Mouse (Mus musculus): Measurements from ENCODE around the gene Adamts9. TPM values are rescaled to one million over a fixed set of nuclear protein-coding genes. Genes with fewer than 3 reads are reported as not detected.
A peak's percentile ranks its signal among the peaks of the same experiment; 100 is the strongest.

Adamts9 gene
- total RNA-seq, 2 experiments from 2014 or later, result 47.3 to 52.0 TPM

DNA sequence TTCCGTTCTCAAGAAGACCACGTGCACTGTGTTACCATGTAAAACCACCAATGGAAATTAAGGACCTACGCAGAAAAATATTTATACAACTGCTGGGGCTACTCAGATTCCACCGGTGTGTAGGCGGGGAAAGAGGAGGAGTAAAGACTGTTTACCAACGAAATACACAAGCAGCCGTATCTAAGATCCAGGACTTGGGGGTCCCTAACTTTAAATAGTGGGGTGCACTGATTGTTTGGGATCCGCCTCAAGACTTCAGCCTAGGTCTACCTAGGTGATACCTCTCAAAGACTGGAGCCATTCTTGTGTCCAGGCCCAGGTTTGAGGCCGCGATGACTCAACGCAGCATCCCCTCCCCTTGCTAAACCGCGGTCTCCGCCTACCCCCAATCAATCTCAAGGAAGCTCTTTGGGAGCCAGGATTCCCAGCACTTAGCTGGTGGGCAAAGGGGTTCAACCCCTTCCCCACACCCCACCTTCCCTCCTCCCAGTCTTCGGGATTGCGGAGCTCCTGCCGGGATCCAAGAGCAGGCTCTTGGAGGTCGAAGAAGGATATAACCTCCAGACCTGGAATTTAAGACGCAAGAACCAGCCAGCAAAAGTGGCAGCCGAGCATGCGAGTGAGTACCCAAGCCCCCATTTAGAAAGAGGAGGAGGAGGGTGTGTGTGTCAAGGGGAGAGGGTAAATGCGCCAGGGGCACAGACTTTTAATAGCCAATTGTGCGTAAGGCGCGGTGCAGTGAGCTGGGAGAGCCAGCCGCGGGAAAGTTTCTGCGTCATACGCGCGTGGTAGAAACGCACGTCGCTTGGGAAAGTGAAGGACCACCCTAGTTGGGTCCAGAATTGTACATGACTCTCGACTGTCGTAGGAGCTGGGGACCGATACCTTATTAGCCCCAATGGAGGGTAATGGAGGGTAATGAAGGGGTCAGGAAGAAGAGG, 2.8 kb downstream of the Adamts9 start:
- peak in 1 of 2 experiments; percentile 10 for DNase-seq (ENCODE audit: low spot score in 2 of 2)

DNA sequence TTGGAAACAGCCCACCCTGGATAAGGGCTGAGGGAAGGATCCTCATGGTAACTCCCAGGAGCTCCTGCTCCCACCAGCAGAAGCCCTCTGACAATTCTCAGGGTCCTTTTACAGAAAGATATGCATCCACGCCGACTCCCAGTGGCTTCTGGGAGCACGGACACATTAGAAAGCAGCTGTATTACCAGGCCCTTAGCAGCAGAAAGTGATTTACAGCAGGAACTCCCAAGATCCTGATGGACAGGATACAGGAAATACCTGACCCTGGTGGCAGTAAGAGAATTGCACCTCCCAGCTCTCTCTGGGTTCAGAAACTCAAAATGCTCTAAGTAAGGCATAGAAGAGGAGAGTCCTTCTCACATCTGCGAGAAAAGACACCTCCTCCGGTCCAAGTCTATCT, 15.0 kb downstream of the Adamts9 start:
- DNase-seq (ENCODE audit: low spot score in 2 of 2), result no peak

DNA sequence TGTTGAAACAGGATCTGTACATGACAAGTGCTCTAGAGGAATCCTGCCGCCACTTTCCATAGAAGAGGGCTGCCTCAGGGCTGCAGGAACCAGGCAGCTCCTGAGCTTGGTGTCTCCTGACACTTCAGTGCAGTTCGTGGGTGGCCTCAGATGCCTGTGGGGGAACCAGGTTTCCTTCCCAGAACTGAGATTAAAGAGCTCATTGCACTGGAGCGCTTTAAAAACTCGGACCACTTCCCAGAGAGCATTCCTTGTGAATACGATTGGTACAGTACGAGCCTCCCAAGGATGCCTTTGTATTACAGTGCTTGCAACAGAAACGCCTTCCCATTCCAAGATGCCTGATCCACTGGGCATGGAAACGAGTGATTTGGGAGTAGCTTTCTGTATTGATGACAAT, 18.8 kb downstream of the Adamts9 start:
- DNase-seq (ENCODE audit: low spot score in 2 of 2), result no peak

DNA sequence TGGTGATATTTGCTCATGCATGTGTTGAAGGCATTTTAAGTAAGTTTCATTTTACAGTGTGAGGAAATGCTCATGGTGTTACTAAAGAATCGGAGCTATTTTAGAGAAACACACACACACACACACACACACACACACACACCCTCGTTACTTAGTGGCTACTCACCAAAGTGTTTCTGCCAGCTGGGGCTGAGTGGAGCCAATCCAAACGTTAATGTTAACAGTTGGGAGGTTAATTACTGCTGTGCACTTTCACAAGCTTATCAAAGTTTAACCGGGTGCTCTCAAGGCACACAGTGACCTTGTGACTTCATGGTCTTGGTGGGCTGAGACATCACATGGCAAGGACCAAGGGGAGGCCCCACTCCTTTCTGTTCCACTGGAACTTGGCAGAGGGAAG, 21.4 kb downstream of the Adamts9 start:
- DNase-seq (ENCODE audit: low spot score in 2 of 2), result no peak

DNA sequence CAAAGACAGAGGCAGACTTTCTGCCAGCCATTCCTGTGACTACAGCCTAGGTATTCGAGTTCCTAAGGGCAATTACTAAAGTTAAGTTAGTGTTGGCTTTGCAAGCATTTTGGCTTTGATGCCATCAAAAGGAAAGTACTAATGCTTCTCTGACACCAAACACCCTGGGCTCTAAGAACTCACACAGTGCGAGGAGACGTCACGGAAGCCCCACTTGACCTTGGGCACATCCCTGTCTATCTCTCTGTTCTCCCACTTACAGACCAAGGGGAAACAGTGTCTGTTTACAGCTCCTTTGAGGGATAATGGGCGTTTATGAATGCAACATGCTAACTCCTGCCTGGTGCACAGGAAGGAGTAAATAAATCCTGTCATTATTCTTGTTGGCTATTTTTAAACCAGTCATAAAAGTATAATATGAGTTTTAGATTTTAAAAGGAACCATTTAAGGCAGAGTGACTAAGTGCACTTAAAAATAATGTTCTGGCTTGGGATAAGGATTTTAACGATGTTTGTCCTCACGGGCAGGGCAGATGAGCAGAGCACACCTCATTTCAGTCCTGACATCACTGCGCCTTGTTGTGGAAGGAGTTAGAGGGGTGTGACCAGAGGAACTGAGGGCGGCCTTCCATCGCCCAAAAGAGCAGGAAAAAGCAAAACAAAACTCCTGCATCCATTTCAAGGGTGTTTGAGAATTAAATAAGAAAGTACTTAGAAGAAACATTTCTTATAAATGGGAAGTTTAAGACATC, 22.2 kb downstream of the Adamts9 start:
- DNase-seq (ENCODE audit: low spot score in 2 of 2), result no peak

DNA sequence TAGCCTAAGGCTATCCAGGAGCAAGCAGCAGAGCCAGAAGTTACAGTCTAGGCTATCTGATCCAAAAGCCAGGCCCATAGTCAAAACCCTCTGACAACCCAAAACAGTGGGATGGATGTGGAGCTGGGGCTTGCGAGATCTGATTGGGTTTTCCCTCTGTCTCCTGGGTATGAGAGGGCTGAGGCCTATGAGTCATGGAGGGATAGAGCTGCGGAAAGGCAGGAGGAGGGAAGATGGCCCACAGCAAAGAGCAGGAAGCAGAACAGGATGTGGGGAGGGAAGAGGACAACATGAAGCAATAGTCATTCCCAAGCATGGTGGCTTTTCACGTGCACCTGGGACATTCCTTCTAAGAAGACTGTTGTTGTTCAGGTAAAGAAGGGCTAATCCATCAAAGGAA, 32.7 kb downstream of the Adamts9 start:
- no peak for DNase-seq (ENCODE audit: low spot score in 2 of 2)

DNA sequence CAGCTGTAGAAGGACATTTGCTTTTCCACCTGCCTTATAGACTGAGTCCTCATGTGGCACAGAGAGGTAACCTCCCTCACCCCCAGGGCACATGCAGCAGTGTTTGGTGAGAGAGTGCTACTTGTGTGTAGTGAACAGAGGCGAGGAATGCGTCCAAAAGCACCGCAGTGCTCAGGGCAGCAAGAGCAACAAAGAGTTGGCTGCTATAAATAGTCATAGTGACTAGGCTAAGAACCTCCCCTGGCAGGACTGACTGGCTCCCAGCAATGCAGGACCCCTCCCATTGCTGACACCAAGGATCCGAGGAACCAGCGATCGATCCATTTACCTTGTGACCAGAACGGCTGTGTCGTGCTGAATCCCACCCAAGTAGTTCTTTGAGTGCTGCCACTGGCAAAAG, 33.9 kb downstream of the Adamts9 start:
- DNase-seq (ENCODE audit: low spot score in 2 of 2), result no peak

DNA sequence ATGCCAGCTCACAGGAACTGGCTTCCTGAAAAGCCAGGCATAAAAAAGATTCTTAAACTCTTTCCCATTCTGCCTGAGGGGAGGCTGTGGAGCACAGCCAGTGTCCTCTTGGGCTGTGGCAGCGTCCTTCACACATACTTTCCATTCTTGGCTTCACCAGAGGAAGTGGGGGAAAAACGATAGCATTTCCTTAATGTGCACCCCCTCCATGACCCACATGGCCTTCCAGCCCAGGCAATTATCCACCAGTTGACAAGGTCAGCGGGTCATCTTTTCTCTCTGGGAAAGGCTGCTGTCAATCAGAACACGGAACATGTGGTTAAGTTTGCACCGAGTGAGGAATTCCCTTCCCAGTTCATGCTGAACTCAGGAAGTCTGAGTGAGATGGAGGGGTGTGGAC, 37.4 kb downstream of the Adamts9 start:
- DNase-seq (ENCODE audit: low spot score in 2 of 2), result no peak

DNA sequence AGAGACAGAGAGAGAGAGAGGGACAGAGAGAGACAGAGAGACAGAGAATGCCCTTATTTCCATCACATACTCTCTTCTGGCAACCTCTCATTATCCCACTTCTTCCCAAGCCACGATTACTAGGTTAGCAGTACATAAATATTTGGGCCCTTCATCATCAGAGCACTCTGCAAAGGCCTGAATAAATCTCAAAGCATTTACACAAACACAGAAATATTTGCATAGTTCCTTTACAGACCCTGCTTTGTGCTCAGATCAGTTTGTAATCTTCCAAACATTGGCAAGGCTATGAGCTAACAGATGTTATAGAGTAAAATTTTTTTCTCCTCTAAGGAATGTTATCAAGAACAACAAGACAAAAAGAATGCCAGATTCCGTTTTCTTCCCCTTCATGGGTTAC, 38.8 kb downstream of the Adamts9 start:
- DNase-seq (ENCODE audit: low spot score in 2 of 2), result no peak

DNA sequence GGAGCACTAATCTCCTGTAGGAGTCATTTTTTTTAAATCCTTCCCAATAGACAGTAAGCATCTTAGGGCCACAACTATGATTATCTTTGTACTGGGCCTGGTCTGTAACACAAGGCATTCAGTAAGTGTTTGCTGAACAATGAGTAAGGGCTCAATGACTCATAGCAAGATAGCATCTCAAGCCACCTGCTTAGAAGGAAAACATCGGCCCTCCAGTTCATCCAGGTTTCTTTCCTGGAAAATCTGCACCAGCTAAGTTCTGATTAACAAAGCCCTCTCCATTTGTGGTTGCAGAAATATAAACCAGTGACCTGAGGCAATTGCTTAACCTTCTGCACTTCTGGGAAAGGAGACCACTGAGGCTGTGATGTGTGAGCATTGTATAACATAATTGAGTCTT, 39.3 kb downstream of the Adamts9 start:
- DNase-seq (ENCODE audit: low spot score in 2 of 2), result no peak

DNA sequence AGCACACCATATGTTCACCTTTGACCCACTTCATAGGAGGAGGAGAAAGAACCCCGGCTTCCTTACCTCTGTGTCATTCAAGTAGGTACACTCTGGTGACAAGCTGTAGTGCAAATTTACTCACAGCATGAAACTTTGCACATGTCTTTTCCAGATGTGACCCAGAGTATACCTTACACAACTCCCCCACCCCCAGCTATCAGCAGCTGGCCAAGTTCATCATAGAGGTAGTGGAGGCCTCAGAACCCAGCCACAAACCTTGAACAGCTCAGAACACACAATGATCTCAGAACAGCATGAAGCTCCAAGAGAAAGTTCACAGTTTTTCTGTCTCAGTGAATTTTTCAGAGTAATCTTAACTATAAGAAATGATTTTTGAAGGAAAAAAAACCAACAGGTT, 51.8 kb downstream of the Adamts9 start:
- no peak for DNase-seq (ENCODE audit: low spot score in 2 of 2)

DNA sequence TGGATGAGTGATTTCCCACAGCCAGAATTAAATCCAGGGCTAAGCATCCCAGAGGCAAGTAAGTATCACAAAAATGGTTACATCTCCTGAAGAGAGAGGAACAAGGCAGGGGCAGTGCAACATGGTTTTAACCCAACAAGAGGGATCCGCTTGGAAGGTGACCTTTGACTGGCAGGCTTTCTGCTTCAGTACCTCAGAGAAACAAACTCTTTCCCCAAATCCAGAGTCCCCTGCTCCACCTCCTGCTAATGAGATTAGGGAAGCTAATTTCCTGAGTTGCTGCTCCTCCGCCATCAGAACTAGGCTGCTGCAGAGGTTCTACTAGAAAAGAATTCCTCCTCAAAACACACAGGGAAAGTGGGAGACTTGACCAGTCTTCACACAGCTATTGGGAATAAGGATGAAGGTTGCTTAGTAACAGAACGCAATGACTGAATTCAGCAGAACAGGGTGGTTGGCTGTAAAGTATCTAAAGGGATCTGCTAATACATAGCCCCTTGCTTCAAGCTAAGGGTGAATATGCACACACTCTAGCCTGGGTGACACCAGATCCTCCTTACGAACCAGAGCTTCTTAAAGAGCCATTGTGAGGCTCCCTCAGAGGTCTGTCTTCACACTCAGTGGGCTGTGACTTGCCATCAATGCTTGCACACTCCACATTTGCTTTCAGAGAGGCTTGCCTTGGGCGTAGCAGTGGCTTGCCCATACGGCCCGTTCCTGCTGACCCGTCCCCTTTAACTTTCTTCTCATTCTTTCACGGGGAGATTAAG, 60.0 kb downstream of the Adamts9 start:
- DNase-seq (ENCODE audit: low spot score in 2 of 2), result no peak

DNA sequence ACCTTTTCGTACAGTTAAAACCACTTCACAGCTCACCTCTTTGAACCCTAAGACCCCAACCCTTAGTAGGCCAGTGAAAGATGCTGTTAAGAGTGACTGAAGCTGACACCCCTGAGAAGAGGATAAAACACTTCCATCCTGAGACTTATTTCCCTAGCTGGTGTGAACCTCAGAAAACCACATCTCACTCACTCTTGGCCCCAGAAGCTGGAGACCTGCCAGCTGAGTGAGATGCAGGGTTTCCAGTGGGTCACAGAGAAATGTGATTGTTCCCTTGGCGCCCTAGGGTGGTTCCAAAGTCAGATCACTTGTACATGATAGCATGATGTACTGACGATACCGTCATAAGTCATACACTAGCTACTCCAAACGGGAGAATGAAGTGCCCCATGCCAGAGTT, 60.8 kb downstream of the Adamts9 start:
- DNase-seq (ENCODE audit: low spot score in 2 of 2), result no peak

DNA sequence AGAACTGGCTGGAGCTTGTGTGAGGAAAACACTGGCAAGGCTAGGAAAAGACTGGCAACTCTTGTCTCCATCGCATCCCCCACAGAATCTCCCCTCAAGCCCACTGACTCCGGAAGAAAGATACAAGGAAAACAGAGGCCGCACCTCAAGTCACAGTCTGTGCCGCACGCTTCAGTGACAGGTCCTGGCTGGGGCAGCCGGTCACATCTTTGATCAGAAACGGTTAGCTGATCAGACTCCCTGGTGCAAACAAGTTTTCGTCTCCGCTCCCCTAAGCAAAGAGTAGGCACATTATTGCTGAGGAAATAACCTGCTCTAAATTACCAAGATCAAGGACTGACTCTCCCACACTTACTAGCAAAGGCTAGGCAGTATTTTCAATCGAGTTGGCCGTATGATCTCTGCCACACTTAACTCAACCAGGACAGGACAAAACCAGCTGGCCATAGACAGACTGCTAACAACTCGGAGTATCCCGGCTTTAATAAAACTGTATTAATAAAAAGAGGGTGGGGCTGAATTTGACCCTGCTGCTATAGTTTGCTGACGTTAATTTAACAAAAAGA, 63.5 kb downstream of the Adamts9 start:
- no peak for DNase-seq (ENCODE audit: low spot score in 2 of 2)

DNA sequence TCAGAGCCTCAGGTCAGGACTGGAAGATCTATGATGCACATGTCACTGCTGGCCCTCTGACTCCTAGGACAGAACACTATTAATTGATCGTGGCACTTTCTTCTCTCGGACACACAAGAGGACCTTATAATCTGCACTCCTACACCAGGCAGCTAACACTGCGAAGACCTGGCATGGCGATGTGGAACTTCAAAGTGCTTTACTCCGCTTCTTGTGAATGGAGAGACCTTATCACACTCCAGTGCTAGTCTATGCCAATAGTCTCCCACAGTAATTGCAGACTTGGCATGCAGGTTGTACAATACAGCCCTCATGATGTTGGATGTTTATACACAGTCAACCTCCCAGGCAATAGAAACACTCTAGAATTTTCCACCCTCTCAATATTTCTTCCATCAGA, 64.5 kb downstream of the Adamts9 start:
- DNase-seq (ENCODE audit: low spot score in 2 of 2), result no peak

DNA sequence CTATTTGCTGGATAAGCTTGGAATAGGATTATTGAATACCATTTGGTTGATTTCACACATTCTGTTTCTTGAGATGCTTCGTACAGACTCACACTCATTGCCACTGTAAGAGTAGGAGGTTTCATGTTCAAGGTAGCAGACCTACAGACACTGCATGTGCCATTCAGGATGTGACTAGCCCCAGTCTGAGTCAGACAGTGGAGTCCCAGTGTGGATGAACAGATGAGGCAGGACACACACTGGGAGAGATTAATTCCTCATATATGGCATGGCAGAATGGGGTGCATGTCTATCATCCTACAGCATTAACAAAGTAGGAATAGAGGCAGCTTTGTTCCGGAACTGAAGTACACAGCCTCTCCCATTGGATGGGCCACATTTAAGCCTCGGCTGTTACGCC, 66.1 kb downstream of the Adamts9 start:
- no peak for DNase-seq (ENCODE audit: low spot score in 2 of 2)

DNA sequence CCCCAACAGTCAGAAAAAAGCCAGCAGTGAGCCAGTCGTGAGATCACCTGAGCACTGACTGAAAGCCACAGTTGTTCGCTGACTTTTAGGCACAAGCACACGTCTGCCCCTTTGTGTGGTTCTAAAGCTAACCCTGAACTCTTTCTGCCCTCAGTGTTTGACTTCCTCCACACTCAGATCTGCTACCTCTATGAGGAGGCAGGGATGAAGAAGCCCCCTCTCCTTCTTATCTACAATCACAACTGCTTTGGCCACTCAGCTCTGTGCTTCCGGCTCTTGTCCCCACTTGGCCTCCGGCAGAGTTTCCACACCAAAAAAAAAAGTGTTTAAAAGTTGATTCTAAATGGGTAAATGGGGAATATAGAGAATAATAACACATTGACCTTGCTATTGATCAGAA, 67.2 kb downstream of the Adamts9 start:
- no peak for DNase-seq (ENCODE audit: low spot score in 2 of 2)

DNA sequence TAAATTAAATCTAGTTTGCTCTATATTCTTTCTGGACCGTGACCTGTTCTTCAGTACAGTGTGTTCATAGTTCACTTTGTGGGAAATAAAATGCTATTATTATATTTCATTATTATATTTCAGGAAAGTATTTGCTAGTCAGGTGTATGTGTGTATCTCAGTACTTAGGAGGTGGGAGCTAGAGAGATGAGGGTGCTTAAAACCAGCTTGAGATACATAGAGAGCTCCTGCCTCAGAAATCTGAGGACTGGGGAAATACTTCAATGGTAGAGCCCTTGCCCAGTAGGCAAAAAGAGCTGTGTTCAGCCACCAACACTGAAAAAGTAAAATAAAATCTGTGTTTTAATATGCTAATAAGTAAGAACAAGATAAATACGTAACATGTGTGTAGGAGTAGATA, 68.0 kb downstream of the Adamts9 start:
- no peak for DNase-seq (ENCODE audit: low spot score in 2 of 2)

DNA sequence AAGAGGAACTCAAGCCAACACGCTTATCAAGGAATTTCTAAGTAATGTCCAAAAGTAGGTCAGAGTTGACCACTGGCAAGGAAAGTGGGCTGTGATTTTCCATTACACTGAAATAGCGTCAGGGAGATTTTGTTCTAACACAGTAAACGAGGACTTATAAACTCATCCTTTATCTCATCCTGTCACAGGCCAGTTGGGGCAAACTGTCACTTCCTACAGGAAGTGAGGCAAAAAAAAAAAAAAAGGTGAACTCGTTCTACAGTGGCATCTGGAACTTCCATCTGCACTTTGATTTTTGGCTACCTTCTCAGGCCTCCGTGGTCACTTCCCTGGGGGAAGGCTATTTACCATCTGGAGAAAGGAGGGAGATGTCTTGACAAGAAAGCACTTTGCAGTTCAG, 68.4 kb downstream of the Adamts9 start:
- DNase-seq (ENCODE audit: low spot score in 2 of 2), result no peak

DNA sequence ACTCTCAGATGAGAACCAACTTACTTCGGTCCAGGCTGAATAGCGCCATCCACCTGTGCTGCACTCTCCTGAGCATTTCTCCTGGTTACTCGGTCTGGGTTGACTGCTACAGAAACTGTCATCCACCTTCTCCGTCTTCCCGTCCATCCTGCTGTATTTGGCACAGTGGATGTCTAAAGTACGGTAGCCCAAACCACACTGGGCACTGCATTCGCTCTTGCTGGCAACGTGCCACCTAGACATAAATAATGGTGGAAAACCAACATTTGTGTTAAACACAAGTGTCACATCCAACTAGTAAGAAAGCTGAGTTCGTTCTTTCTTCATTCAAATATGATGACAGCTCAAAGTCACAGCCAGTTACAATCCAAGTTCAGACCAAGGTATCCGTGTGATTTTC, 70.5 kb downstream of the Adamts9 start:
- DNase-seq (ENCODE audit: low spot score in 2 of 2), result no peak

DNA sequence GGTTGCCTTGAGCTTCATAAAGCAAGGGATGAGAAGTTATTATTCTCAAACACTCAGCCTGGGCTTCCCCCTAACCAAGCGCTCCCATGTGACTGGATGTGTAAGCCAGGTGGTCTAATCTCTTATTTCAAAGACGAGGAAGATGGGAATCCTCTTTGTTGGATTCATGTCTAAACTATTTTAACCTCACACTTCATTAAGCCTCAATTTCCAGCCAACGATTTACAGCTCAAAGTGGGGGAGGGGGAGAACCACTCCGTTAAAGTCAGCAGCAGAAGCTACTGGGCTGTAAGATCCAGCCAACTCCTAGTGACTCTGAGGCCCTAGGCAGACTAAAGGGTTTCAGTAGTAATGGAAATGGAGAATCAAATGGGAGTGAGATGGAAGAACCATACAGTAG, 71.5 kb downstream of the Adamts9 start:
- DNase-seq (ENCODE audit: low spot score in 2 of 2), result no peak

All from adrenal gland, postnatal 4 days (tissue).